Mouse (Mus musculus) left cerebral cortex, postnatal 4 days (tissue): Measurements from ENCODE around the gene Olfr1141. TPM values are rescaled to one million over a fixed set of nuclear protein-coding genes. Genes with fewer than 3 reads are reported as not detected.

ENCODE experiments used
- DNase-seq: peaks from one replicate; pipeline ENCODE4 v3.0.0-alpha.2; 2022
- intact Hi-C: fragments of 180-260 bp; cut with DNase I; formaldehyde crosslinking; loops from one replicate; pipeline ENCODE4 v1.15.1; 2025
- total RNA-seq, 2 experiments: library from RNA; stranded (reverse); gene quantifications; 2 replicates each; pipeline ENCODE4 v1.2.3; 2021

The Olfr1141 gene
- not detected for total RNA-seq

DNA sequence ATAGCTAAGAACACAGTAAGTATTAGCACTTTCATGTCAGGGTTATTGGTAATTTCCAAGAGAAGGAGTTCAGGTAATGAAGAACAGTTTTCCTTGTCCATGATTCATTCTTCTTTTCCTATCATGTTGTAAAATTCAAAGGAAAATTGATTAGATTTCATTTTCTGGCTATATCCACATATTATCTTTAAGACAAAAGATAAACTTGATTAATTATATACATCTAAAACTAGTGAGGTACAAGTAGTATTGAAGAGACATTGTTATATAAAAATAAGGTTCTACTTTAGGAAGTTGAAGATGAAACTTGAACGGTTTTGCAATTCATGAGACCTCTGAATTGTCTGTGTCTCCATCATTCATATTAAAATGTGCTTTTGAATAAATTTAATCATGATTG, at the start of gene Olfr1141:
Gene Olfr1141, minus strand, starts transcription at position 101 of the 400 bp plus-strand sequence.
- intact Hi-C loops, result no loop called here
- no peak for DNase-seq

GRCm38 (mm10) chr2:87800292-87800691, 46.5 kb upstream of the Olfr1141 start, which contains the start of gene Olfr1143:
Olfr1143 (plus strand) TSS chr2:87800592.
- DNase-seq, result no peak
- intact Hi-C loops, result no loop called here

DNA sequence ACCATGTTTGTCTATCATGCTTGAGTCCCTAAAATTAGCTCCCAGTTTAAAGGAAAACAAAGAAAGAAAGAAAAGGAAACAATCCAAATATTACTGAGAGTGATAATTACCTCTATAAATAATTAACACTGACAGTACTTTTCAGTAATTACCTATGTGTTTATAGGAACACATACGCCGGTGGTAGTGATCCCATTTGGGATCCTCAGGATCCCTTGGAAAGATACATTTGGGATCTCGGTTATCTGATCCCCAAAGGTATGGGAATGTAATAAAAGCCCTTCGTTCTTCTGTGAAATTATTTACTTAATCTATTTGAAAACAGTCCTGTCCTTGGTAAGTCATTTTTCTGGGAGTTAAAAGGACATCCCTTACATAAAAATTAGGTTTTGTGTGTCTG, 25.4 kb upstream of the Olfr1141 start, which contains the start of gene Olfr152:
Gene Olfr152, plus strand, starts transcription at position 301 of the 400 bp plus-strand sequence.
- no peak for DNase-seq
- intact Hi-C loops, result no loop called here

DNA sequence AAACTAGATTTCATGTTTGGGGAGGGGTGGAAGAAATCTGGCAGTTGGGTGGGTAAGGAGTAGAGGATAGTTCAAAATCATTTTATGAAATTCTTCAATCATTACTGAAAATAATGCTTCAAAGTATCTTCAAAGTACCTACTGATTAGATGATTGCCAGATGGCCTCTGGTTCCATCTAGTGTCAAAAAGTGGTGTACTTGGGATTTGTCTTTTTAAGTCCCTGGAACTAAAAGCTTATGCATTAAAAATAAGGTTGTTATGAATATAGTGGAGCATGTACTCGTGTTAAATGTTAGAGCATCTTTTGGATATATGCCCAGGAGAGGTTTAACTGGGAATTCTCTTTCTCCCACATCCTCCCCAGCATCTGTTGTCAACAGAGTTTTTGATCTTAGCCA, 22.4 kb upstream of the Olfr1141 start:
- no peak for DNase-seq
- intact Hi-C loops, result no loop called here

- no peak for DNase-seq
Observed at GRCm38 (mm10) chr2:87743452-87743851, 10.3 kb downstream of the Olfr1141 start, which contains the start of gene Olfr1140. Olfr1140 (plus strand) TSS chr2:87743752.

GRCm38 (mm10) chr2:87739878-87740277, 13.9 kb downstream of the Olfr1141 start, which contains the start of gene Olfr1138:
Olfr1138 (minus strand) TSS chr2:87739978.
- intact Hi-C loops, result no loop called here
- DNase-seq, result no peak

More at GRCm38 (mm10) chr2:87743452-87743851, 10.3 kb downstream of the Olfr1141 start, which contains the start of gene Olfr1140:
- intact Hi-C loops, result no loop called here

DNA sequence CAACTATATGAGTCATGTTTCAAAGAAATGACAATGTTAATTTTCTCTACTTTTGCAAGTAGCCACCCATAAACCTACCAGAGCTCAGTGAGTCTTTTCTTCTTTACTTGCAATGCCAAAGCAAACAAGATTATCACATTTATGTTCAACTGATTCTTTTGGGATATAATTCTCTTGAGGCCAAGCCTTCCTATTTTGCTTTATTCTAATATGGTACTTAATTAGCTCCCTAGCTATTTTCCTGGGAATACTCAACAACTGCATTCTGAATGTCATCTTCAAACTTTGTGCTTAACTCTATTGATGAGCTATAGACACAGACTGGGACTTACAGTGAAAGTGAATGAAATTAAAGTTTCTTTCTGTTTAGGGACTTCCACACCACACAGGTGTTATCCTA, 40.7 kb downstream of the Olfr1141 start, which contains the start of gene Olfr1137:
Gene Olfr1137, minus strand, starts transcription at position 101 of the 400 bp plus-strand sequence.
- DNase-seq, result no peak
- intact Hi-C loops, result no loop called here

Other genes with a start within 250 kb of the Olfr1141 start
- not detected for gene Pramel6, start 247.4 kb downstream of the Olfr1141 start, total RNA-seq
- gene Olfr153, start 222.2 kb downstream of the Olfr1141 start, total RNA-seq, result not detected
- gene Olfr1128, start 208.4 kb downstream of the Olfr1141 start, total RNA-seq, result not detected
- gene Olfr1129, start 180.1 kb downstream of the Olfr1141 start, total RNA-seq, result not detected
- gene Olfr1130, start 147.8 kb downstream of the Olfr1141 start, total RNA-seq, result not detected
- not detected for gene Olfr1131, start 126.9 kb downstream of the Olfr1141 start, total RNA-seq
- gene Olfr1132, start 116.5 kb downstream of the Olfr1141 start, total RNA-seq, result not detected
- not detected for gene Olfr1133, start 106.6 kb downstream of the Olfr1141 start, total RNA-seq
- gene Olfr1134, start 95.5 kb downstream of the Olfr1141 start, total RNA-seq, result not detected
- not detected for gene Olfr1135, start 80.3 kb downstream of the Olfr1141 start, total RNA-seq
- not detected for gene Olfr1136, start 60.0 kb downstream of the Olfr1141 start, total RNA-seq
- not detected for gene Olfr1137, start 40.8 kb downstream of the Olfr1141 start, total RNA-seq
- gene Olfr1138, start 14.0 kb downstream of the Olfr1141 start, total RNA-seq, result not detected
- not detected for gene Olfr1140, start 10.2 kb downstream of the Olfr1141 start, total RNA-seq
- gene Olfr152, start 25.5 kb upstream of the Olfr1141 start, total RNA-seq, result not detected
- not detected for gene Olfr1143, start 46.6 kb upstream of the Olfr1141 start, total RNA-seq
- gene Olfr1145, start 55.8 kb upstream of the Olfr1141 start, total RNA-seq, result not detected
- gene Olfr1148, start 76.5 kb upstream of the Olfr1141 start, total RNA-seq, result not detected
- not detected for gene Olfr1150-ps1, start 90.0 kb upstream of the Olfr1141 start, total RNA-seq
- not detected for gene Olfr1151, start 101.9 kb upstream of the Olfr1141 start, total RNA-seq
- gene Olfr1152, start 112.5 kb upstream of the Olfr1141 start, total RNA-seq, result not detected
- not detected for gene Olfr1153, start 141.0 kb upstream of the Olfr1141 start, total RNA-seq
- gene Olfr1154, start 151.2 kb upstream of the Olfr1141 start, total RNA-seq, result not detected
- gene Olfr1155, start 191.1 kb upstream of the Olfr1141 start, total RNA-seq, result not detected
- gene Olfr1156, start 199.1 kb upstream of the Olfr1141 start, total RNA-seq, result under 1 TPM in 1 of 2 experiments, not detected in 1; 0.14 TPM
- gene Olfr1157, start 214.3 kb upstream of the Olfr1141 start, total RNA-seq, result not detected
- gene Olfr74, start 220.7 kb upstream of the Olfr1141 start, total RNA-seq, result not detected
- gene Olfr1158, start 236.1 kb upstream of the Olfr1141 start, total RNA-seq, result not detected